Mouse (Mus musculus) layer of hippocampus, adult 2 months (tissue): Measurements from ENCODE around the gene Prdm16. TPM values are rescaled to one million over a fixed set of nuclear protein-coding genes. Genes with fewer than 3 reads are reported as not detected.
A peak's percentile ranks its signal among the peaks of the same experiment; 100 is the strongest.

Source experiments
- DNase-seq, 2 experiments: peaks; one replicate each; pipeline ENCODE4 v3.0.0; 2022; ENCODE audit warnings: low spot score in 2 of 2
- H3K27ac ChIP-seq: fragments of 200-600 bp; 2 replicates; pipeline ENCODE4 v1.8.1; 2022
- H3K4me3 ChIP-seq: fragments of 200-600 bp; 2 replicates; pipeline ENCODE4 v1.8.1; 2022; ENCODE audit warnings: mild to moderate bottlenecking
- CTCF ChIP-seq: fragments of 200-600 bp; conservative IDR thresholded peaks from 2 replicates; pipeline ENCODE4 v1.8.1; 2022; ENCODE audit warnings: antibody characterized with exemption, mild to moderate bottlenecking, moderate library complexity
- total RNA-seq, 2 experiments: library from RNA; stranded (reverse); gene quantifications; 2 replicates each; pipeline ENCODE4 v1.2.3; 2021

The Prdm16 gene
- total RNA-seq, 2 experiments from 2014 or later = 10.8 to 11.5 TPM

GRCm38 (mm10) chr4:154549961-154550393 lies 86.7 kb downstream of the Prdm16 start:
- peak; percentile 48 to 70 for DNase-seq
- Histone ChIP-seq H3K4me3 (no peak overlapping the region), H3K27ac (peak overlapping the region; percentile 91)
- TF ChIP-seq CTCF = no peak

GRCm38 (mm10) chr4:154549497-154549896 lies 87.2 kb downstream of the Prdm16 start:
- no peak for TF ChIP-seq CTCF
- H3K4me3 ChIP-seq = no peak overlapping the region
- peak overlapping the region; percentile 91 for H3K27ac ChIP-seq
- DNase-seq = no peak

- H3K4me3 ChIP-seq = no peak overlapping the region
- H3K27ac ChIP-seq = peak overlapping the region; percentile 91
- no peak for TF ChIP-seq CTCF
- DNase-seq = no peak
These were observed 89.4 kb downstream of the Prdm16 start for GRCm38 (mm10) chr4:154547176-154547855.

- H3K27ac ChIP-seq = peak overlapping the region; percentile 91
- no peak for TF ChIP-seq CTCF
- peak in 1 of 2 experiments; percentile 22 for DNase-seq
These were observed 91.4 kb downstream of the Prdm16 start for GRCm38 (mm10) chr4:154545296-154545695.

GRCm38 (mm10) chr4:154543921-154544320 lies 92.8 kb downstream of the Prdm16 start:
- DNase-seq = no peak
- TF ChIP-seq CTCF = no peak
- Histone ChIP-seq H3K27ac (peak overlapping the region; percentile 91; the same call in 1 of the 2 replicates), H3K4me3 (no peak overlapping the region)

More at GRCm38 (mm10) chr4:154545296-154545695, 91.4 kb downstream of the Prdm16 start:
- no peak overlapping the region for H3K4me3 ChIP-seq

GRCm38 (mm10) chr4:154543128-154543527 lies 93.5 kb downstream of the Prdm16 start:
- TF ChIP-seq CTCF = peak; percentile 39
- H3K27ac ChIP-seq = peak overlapping the region; percentile 91; the same call in 1 of the 2 replicates
- no peak for DNase-seq
- H3K4me3 ChIP-seq = no peak overlapping the region

GRCm38 (mm10) chr4:154542568-154542967 lies 94.1 kb downstream of the Prdm16 start:
- TF ChIP-seq CTCF = no peak
- no peak for DNase-seq
- H3K4me3 ChIP-seq = no peak overlapping the region
- H3K27ac ChIP-seq = peak overlapping the region; percentile 91; the same call in 1 of the 2 replicates

GRCm38 (mm10) chr4:154541632-154542276 lies 94.9 kb downstream of the Prdm16 start:
- no peak; the same call in 1 of the 2 replicates for TF ChIP-seq CTCF
- no peak overlapping the region for H3K27ac ChIP-seq
- no peak for DNase-seq
- no peak overlapping the region for H3K4me3 ChIP-seq

- no peak for DNase-seq
These were observed 96.0 kb downstream of the Prdm16 start for GRCm38 (mm10) chr4:154540671-154541070.

GRCm38 (mm10) chr4:154539703-154540102 lies 97.0 kb downstream of the Prdm16 start:
- no peak for TF ChIP-seq CTCF
- Histone ChIP-seq H3K27ac (no peak overlapping the region), H3K4me3 (no peak overlapping the region)
- DNase-seq = no peak

More at GRCm38 (mm10) chr4:154540671-154541070, 96.0 kb downstream of the Prdm16 start:
- no peak for TF ChIP-seq CTCF
- Histone ChIP-seq H3K27ac (peak overlapping the region; percentile 48; the same call in 1 of the 2 replicates), H3K4me3 (no peak overlapping the region)

GRCm38 (mm10) chr4:154538727-154539126 lies 97.9 kb downstream of the Prdm16 start:
- DNase-seq = no peak
- H3K27ac ChIP-seq = no peak overlapping the region
- H3K4me3 ChIP-seq = no peak overlapping the region
- no peak for TF ChIP-seq CTCF

GRCm38 (mm10) chr4:154536110-154536509 lies 100.6 kb downstream of the Prdm16 start:
- DNase-seq = no peak
- H3K27ac ChIP-seq = no peak overlapping the region
- H3K4me3 ChIP-seq = no peak overlapping the region
- no peak for TF ChIP-seq CTCF

GRCm38 (mm10) chr4:154531368-154531767 lies 105.3 kb downstream of the Prdm16 start:
- H3K4me3 ChIP-seq = no peak overlapping the region
- TF ChIP-seq CTCF = no peak
- no peak for DNase-seq
- no peak overlapping the region for H3K27ac ChIP-seq

- no peak for DNase-seq
- Histone ChIP-seq H3K27ac (no peak overlapping the region), H3K4me3 (no peak overlapping the region)
- no peak for TF ChIP-seq CTCF
These were observed 106.3 kb downstream of the Prdm16 start for GRCm38 (mm10) chr4:154530336-154530735.
